Mouse (Mus musculus) hindbrain, postnatal 0 days (tissue): ENCODE data around the gene Itih2. TPM values are rescaled to one million over a fixed set of nuclear protein-coding genes. Genes with fewer than 3 reads are reported as not detected.
A peak's percentile ranks its signal among the peaks of the same experiment; 100 is the strongest.

Experiments used
- ATAC-seq: fragments of 200-750 bp; cut with Nextera tagmentation; 2 replicates; pipeline ENCODE4 v1.8.0; 2017; ENCODE audit warnings: mild to moderate bottlenecking, moderate TSS enrichment, moderate library complexity
- DNase-seq: peaks from one replicate; pipeline ENCODE4 v3.0.0-alpha.2; 2015; ENCODE audit warnings: low spot score
- H3K27ac ChIP-seq: fragments of 300-500 bp; sonication (generic); 2 replicates; pipeline ENCODE4 v1.5.1; 2014; ENCODE audit warnings: mild to moderate bottlenecking
- H3K27me3 ChIP-seq: fragments of 300-500 bp; sonication (generic); 2 replicates; pipeline ENCODE4 v1.6.1; 2014; ENCODE audit warnings: low read length, mixed read lengths; ENCODE audit not compliant: insufficient read depth
- H3K36me3 ChIP-seq: fragments of 300-500 bp; sonication (generic); 2 replicates; pipeline ENCODE4 v1.6.1; 2014; ENCODE audit warnings: low read length, mixed read lengths; ENCODE audit not compliant: insufficient read depth
- H3K4me1 ChIP-seq: fragments of 300-500 bp; sonication (generic); 2 replicates; pipeline ENCODE4 v1.6.1; 2014; ENCODE audit warnings: antibody characterized with exemption, low read length, mixed read lengths; ENCODE audit not compliant: insufficient read depth
- H3K4me2 ChIP-seq: fragments of 300-500 bp; sonication (generic); 2 replicates; pipeline ENCODE4 v1.6.1; 2014; ENCODE audit warnings: low read depth, mild to moderate bottlenecking, low read length, moderate library complexity, mixed read lengths
- H3K4me3 ChIP-seq: fragments of 300-500 bp; sonication (generic); 2 replicates; pipeline ENCODE4 v1.5.1; 2014; ENCODE audit warnings: low read length
- H3K9ac ChIP-seq: fragments of 300-500 bp; sonication (generic); replicated peaks from 2 replicates; pipeline ENCODE4 v1.6.1; 2014; ENCODE audit warnings: mild to moderate bottlenecking, low read length, moderate library complexity, mixed read lengths
- H3K9me3 ChIP-seq: fragments of 300-500 bp; sonication (generic); 2 replicates; pipeline ENCODE4 v1.6.1; 2016; ENCODE audit warnings: low read length, mixed read lengths
- CTCF ChIP-seq: IDR thresholded peaks from 2 replicates; pipeline ENCODE4 v1.5.1; 2016; ENCODE audit warnings: antibody characterized with exemption, control low read depth, low read depth
- WGBS: fragments of 180-500 bp; shearing (Covaris S2); extraction: QIAGEN DNeasy Blood & Tissue Kit; methylation state at CpG from one replicate; pipeline ENCODE4 v1.1.7; 2014; 5-methylcytosine and 5-hydroxymethylcytosine counted together
- polyA plus RNA-seq: library from polyadenylated mRNA; unstranded; fragments of >200 nt; fragmentation: Nextera tagmentation; extraction: Ambion mirVana; gene quantifications from 2 replicates; pipeline ENCODE4 v1.2.1, GENCODE M21; 2015
- total RNA-seq: library from RNA; depleted of rRNA; stranded (reverse); fragments of >200 nt; gene quantifications from 2 replicates; pipeline ENCODE4 v1.2.3, GENCODE M21; 2014; rRNA removed

The Itih2 gene
- total RNA-seq (8.6 and 9.1 TPM in 2 replicates), polyA plus RNA-seq (6.3 and 7.3 TPM in 2 replicates)

- Histone ChIP-seq H3K4me2 (no peak within 1 kb of the TSS), H3K36me3 (no peaks in the 10 kb centered on the region)
- TF ChIP-seq CTCF, result no peak
These were observed at the start of gene Itih2 for GRCm38 (mm10) chr2:10131296-10131695. TSS of gene Itih2 (minus strand) at chr2:10131396.

GRCm38 (mm10) chr2:10169991-10170390 lies 38.8 kb upstream of the Itih2 start:
- Histone ChIP-seq H3K4me2 (no peak overlapping the region), H3K4me1 (no peaks in the 10 kb centered on the region), H3K36me3 (no peaks in the 10 kb centered on the region), H3K9me3 (no peaks in the 10 kb centered on the region), H3K27me3 (no peaks in the 10 kb centered on the region), H3K4me3 (no peak overlapping the region), H3K27ac (no peak overlapping the region), H3K9ac (no peak overlapping the region)
- WGBS, result 91% methylated on average over 16 of the region's 16 CpGs
- ATAC-seq (no peak), DNase-seq (peak; percentile 15)
- TF ChIP-seq CTCF, result no peak

More at GRCm38 (mm10) chr2:10131296-10131695, at the start of gene Itih2:
- Histone ChIP-seq H3K4me1 (no peaks in the 10 kb centered on the region), H3K27me3 (no peaks in the 10 kb centered on the region), H3K9me3 (no peaks in the 10 kb centered on the region), H3K27ac (no peak within 1 kb of the TSS), H3K4me3 (no peak within 1 kb of the TSS), H3K9ac (no peak within 1 kb of the TSS)
- WGBS, result 90% methylated on average over 4 of the region's 4 CpGs
- no peak for ATAC-seq
- no peak for DNase-seq

GRCm38 (mm10) chr2:10168016-10168415 lies 36.8 kb upstream of the Itih2 start:
- no peak for DNase-seq
- no peaks in the 10 kb centered on the region for H3K27me3 ChIP-seq

GRCm38 (mm10) chr2:10167283-10167682 lies 36.1 kb upstream of the Itih2 start:
- no peak overlapping the region for H3K9ac ChIP-seq
- DNase-seq (no peak), ATAC-seq (no peak)
- 92% methylated on average over 11 of the region's 11 CpGs for WGBS
- H3K4me1 ChIP-seq, result no peaks in the 10 kb centered on the region
- no peak overlapping the region for H3K27ac ChIP-seq
- H3K27me3 ChIP-seq, result no peaks in the 10 kb centered on the region
- H3K4me3 ChIP-seq, result no peak overlapping the region
- no peaks in the 10 kb centered on the region for H3K9me3 ChIP-seq
- H3K36me3 ChIP-seq, result no peaks in the 10 kb centered on the region
- TF ChIP-seq CTCF, result no peak
- no peak overlapping the region for H3K4me2 ChIP-seq

More at GRCm38 (mm10) chr2:10168016-10168415, 36.8 kb upstream of the Itih2 start:
- H3K9ac ChIP-seq, result no peak overlapping the region
- ATAC-seq, result no peak
- WGBS, result 58% methylated on average over 8 of the region's 8 CpGs
- no peaks in the 10 kb centered on the region for H3K36me3 ChIP-seq
- no peak overlapping the region for H3K4me3 ChIP-seq
- TF ChIP-seq CTCF, result no peak
- H3K4me2 ChIP-seq, result no peak overlapping the region
- H3K4me1 ChIP-seq, result no peaks in the 10 kb centered on the region
- H3K9me3 ChIP-seq, result no peaks in the 10 kb centered on the region
- no peak overlapping the region for H3K27ac ChIP-seq

- TF ChIP-seq CTCF, result no peak
- WGBS, result 65% methylated on average over 6 of the region's 6 CpGs
- no peak overlapping the region for H3K4me2 ChIP-seq
These were observed 35.4 kb upstream of the Itih2 start for GRCm38 (mm10) chr2:10166635-10167034.

GRCm38 (mm10) chr2:10162011-10162410 lies 30.8 kb upstream of the Itih2 start:
- Histone ChIP-seq H3K4me3 (no peak overlapping the region), H3K9ac (no peak overlapping the region), H3K4me2 (no peak overlapping the region), H3K9me3 (no peaks in the 10 kb centered on the region), H3K27ac (no peak overlapping the region), H3K4me1 (no peaks in the 10 kb centered on the region), H3K27me3 (no peaks in the 10 kb centered on the region), H3K36me3 (no peaks in the 10 kb centered on the region)
- 89% methylated on average over 4 of the region's 4 CpGs for WGBS
- TF ChIP-seq CTCF, result no peak
- DNase-seq (no peak), ATAC-seq (no peak)

More at GRCm38 (mm10) chr2:10166635-10167034, 35.4 kb upstream of the Itih2 start:
- Histone ChIP-seq H3K4me3 (no peak overlapping the region), H3K27ac (no peak overlapping the region), H3K27me3 (no peaks in the 10 kb centered on the region), H3K9ac (no peak overlapping the region), H3K36me3 (no peaks in the 10 kb centered on the region), H3K4me1 (no peaks in the 10 kb centered on the region), H3K9me3 (no peaks in the 10 kb centered on the region)
- ATAC-seq, result no peak
- no peak for DNase-seq

- WGBS, result 88% methylated on average over 10 of the region's 10 CpGs
- no peak for ATAC-seq
- Histone ChIP-seq H3K4me1 (0 out of 2 replicates have a peak, but pooled peaks cover 3% of the 10 kb centered on the region), H3K4me3 (no peak overlapping the region), H3K36me3 (no peaks in the 10 kb centered on the region), H3K9me3 (no peaks in the 10 kb centered on the region), H3K9ac (no peak overlapping the region), H3K27me3 (0 out of 2 replicates have a peak, but pooled peaks cover 4% of the 10 kb centered on the region), H3K27ac (no peak overlapping the region), H3K4me2 (no peak overlapping the region)
- TF ChIP-seq CTCF, result no peak
- no peak for DNase-seq
These were observed 26.0 kb upstream of the Itih2 start for GRCm38 (mm10) chr2:10157184-10157583.
